Mouse (Mus musculus): ENCODE data around the gene Chordc1. TPM values are rescaled to one million over a fixed set of nuclear protein-coding genes. Genes with fewer than 3 reads are reported as not detected.
A peak's percentile ranks its signal among the peaks of the same experiment; 100 is the strongest.
"Not testable (repeated sequence)": the region's sequence is repeated elsewhere in the genome, so short reads cannot be mapped to it uniquely, and the experiment has no call there.

Gene Chordc1
- polyA plus RNA-seq (2016; fragmentation: Nextera tagmentation; extraction: Ambion mirVana), result 130 and 160 TPM in 2 replicates

- no peaks in the 10 kb centered on the region for H3K27me3 ChIP-seq (ENCODE audit: poor library complexity, severe bottlenecking)
- H3K4me1 ChIP-seq, result peaks cover 16% of the 10 kb centered on the region
- peak; percentile 95 for DNase-seq (ENCODE audit: extremely low spot score, low spot score)
- WGBS, result 4% methylated on average over 49 of the region's 49 CpGs
- H3K36me3 ChIP-seq (replicated peaks), result peaks cover 13% of the 10 kb centered on the region
- H3K9me3 ChIP-seq, result no peaks in the 10 kb centered on the region
- peak within 1 kb of the TSS; percentile 96 for H3K27ac ChIP-seq
- peak within 1 kb of the TSS; percentile 83 for H3K4me3 ChIP-seq
Observed at GRCm38 (mm10) chr9:18291571-18292429, at the start of gene Chordc1. Gene Chordc1, plus strand, starts transcription at chr9:18292125.

GRCm38 (mm10) chr9:18275901-18276300 is 16.0 kb upstream of the Chordc1 start:
- 95% methylated on average over 1 of the region's 1 CpGs for WGBS
- no peak overlapping the region for H3K4me3 ChIP-seq
- H3K36me3 ChIP-seq (replicated peaks), result no peaks in the 10 kb centered on the region
- no peaks in the 10 kb centered on the region for H3K27me3 ChIP-seq (ENCODE audit: poor library complexity, severe bottlenecking)
- H3K9me3 ChIP-seq, result no peaks in the 10 kb centered on the region
- H3K4me1 ChIP-seq, result no peaks in the 10 kb centered on the region
- H3K27ac ChIP-seq, result no peak overlapping the region
- no peak for DNase-seq (ENCODE audit: extremely low spot score, low spot score)

- H3K27ac ChIP-seq, result no peak overlapping the region
- no peaks in the 10 kb centered on the region for H3K27me3 ChIP-seq (ENCODE audit: poor library complexity, severe bottlenecking)
- WGBS, result 71% methylated on average over 2 of the region's 2 CpGs
- no peak overlapping the region for H3K4me3 ChIP-seq
- H3K36me3 ChIP-seq (replicated peaks), result no peaks in the 10 kb centered on the region
- H3K4me1 ChIP-seq, result no peaks in the 10 kb centered on the region
- H3K9me3 ChIP-seq, result no peaks in the 10 kb centered on the region
- no peak for DNase-seq (ENCODE audit: extremely low spot score, low spot score)
Observed at GRCm38 (mm10) chr9:18276844-18277243, 15.1 kb upstream of the Chordc1 start.

GRCm38 (mm10) chr9:18277497-18277896 is 14.4 kb upstream of the Chordc1 start:
- H3K27me3 ChIP-seq (ENCODE audit: poor library complexity, severe bottlenecking), result no peaks in the 10 kb centered on the region
- no peak overlapping the region for H3K27ac ChIP-seq
- no peaks in the 10 kb centered on the region for H3K4me1 ChIP-seq
- H3K4me3 ChIP-seq, result no peak overlapping the region
- 65% methylated on average over 1 of the region's 1 CpGs for WGBS
- H3K36me3 ChIP-seq (replicated peaks), result no peaks in the 10 kb centered on the region
- no peaks in the 10 kb centered on the region for H3K9me3 ChIP-seq
- no peak for DNase-seq (ENCODE audit: extremely low spot score, low spot score)

GRCm38 (mm10) chr9:18278693-18279092 is 13.2 kb upstream of the Chordc1 start:
- not testable (repeated sequence) for H3K4me1 ChIP-seq; DNase-seq (ENCODE audit: extremely low spot score, low spot score); H3K9me3 ChIP-seq; H3K27ac ChIP-seq; H3K4me3 ChIP-seq; H3K27me3 ChIP-seq (ENCODE audit: poor library complexity, severe bottlenecking); H3K36me3 ChIP-seq (replicated peaks)
- WGBS, result 34% methylated on average over 5 of the region's 5 CpGs

GRCm38 (mm10) chr9:18292443-18292922 is 558 bp downstream of the Chordc1 start:
- Histone ChIP-seq H3K9me3 (no peaks in the 10 kb centered on the region), H3K27me3 (ENCODE audit: poor library complexity, severe bottlenecking) (no peaks in the 10 kb centered on the region), H3K27ac (peak overlapping the region; percentile 96), H3K36me3 (replicated peaks) (peaks cover 20% of the 10 kb centered on the region), H3K4me1 (peaks cover 16% of the 10 kb centered on the region), H3K4me3 (peak overlapping the region; percentile 83)
- no peak for DNase-seq (ENCODE audit: extremely low spot score, low spot score)
- WGBS, result 2% methylated on average over 24 of the region's 24 CpGs

- Histone ChIP-seq H3K9me3 (no peaks in the 10 kb centered on the region), H3K4me1 (peaks cover 16% of the 10 kb centered on the region), H3K27ac (peak overlapping the region; percentile 96), H3K4me3 (peak overlapping the region; percentile 83), H3K36me3 (replicated peaks) (peaks cover 27% of the 10 kb centered on the region), H3K27me3 (ENCODE audit: poor library complexity, severe bottlenecking) (no peaks in the 10 kb centered on the region)
- 59% methylated on average over 6 of the region's 6 CpGs for WGBS
- no peak for DNase-seq (ENCODE audit: extremely low spot score, low spot score)
Observed at GRCm38 (mm10) chr9:18293026-18293781, 1.3 kb downstream of the Chordc1 start.

GRCm38 (mm10) chr9:18298301-18298700 is 6.4 kb downstream of the Chordc1 start:
- DNase-seq (ENCODE audit: extremely low spot score, low spot score), result no peak
- no peaks in the 10 kb centered on the region for H3K27me3 ChIP-seq (ENCODE audit: poor library complexity, severe bottlenecking)
- 81% methylated on average over 5 of the region's 6 CpGs for WGBS
- H3K4me3 ChIP-seq, result no peak overlapping the region
- H3K4me1 ChIP-seq, result peaks cover 12% of the 10 kb centered on the region
- H3K36me3 ChIP-seq (replicated peaks), result peaks cover 78% of the 10 kb centered on the region
- H3K9me3 ChIP-seq, result no peaks in the 10 kb centered on the region
- H3K27ac ChIP-seq, result no peak overlapping the region

GRCm38 (mm10) chr9:18319990-18320389 is 28.1 kb downstream of the Chordc1 start:
- WGBS, result 96% methylated on average over 3 of the region's 3 CpGs
- no peaks in the 10 kb centered on the region for H3K9me3 ChIP-seq
- H3K36me3 ChIP-seq (replicated peaks), result peaks cover 35% of the 10 kb centered on the region
- H3K4me3 ChIP-seq, result no peak overlapping the region
- no peak for DNase-seq (ENCODE audit: extremely low spot score, low spot score)
- no peak overlapping the region for H3K27ac ChIP-seq
- no peaks in the 10 kb centered on the region for H3K4me1 ChIP-seq
- no peaks in the 10 kb centered on the region for H3K27me3 ChIP-seq (ENCODE audit: poor library complexity, severe bottlenecking)

Other genes starting within 250 kb of the Chordc1 start
- gene Naalad2, start 110.9 kb downstream of the Chordc1 start, polyA plus RNA-seq (2016; fragmentation: Nextera tagmentation; extraction: Ambion mirVana), result 0.33 and 0.39 TPM in 2 replicates
- not detected in 2 replicates for gene Ubtfl1, start 112.3 kb downstream of the Chordc1 start, polyA plus RNA-seq (2016; fragmentation: Nextera tagmentation; extraction: Ambion mirVana)
- not detected in 2 replicates for gene Mbd3l2, start 138.5 kb downstream of the Chordc1 start, polyA plus RNA-seq (2016; fragmentation: Nextera tagmentation; extraction: Ambion mirVana)
- gene Zfp558, start 186.1 kb downstream of the Chordc1 start, polyA plus RNA-seq (2016; fragmentation: Nextera tagmentation; extraction: Ambion mirVana), result 8.3 and 9.8 TPM in 2 replicates
- not detected in 2 replicates for gene Mbd3l1, start 186.2 kb downstream of the Chordc1 start, polyA plus RNA-seq (2016; fragmentation: Nextera tagmentation; extraction: Ambion mirVana)